Mouse (Mus musculus) olfactory bulb, adult 2 months (tissue): ENCODE measurements around the gene Mtg1.

Experiments
- CTCF ChIP-seq: fragments of 200-500 bp; IDR thresholded peaks from 2 replicates; pipeline ENCODE4 v1.5.1; 2012; ENCODE audit warnings: low read depth, mild to moderate bottlenecking, low read length, moderate library complexity; ENCODE audit not compliant: insufficient read depth
- POLR2A ChIP-seq: fragments of 200-500 bp; IDR thresholded peaks from 2 replicates; pipeline ENCODE4 v1.6.1; 2012; ENCODE audit warnings: mild to moderate bottlenecking, low read depth, low read length, moderate library complexity; ENCODE audit not compliant: insufficient read depth

DNA sequence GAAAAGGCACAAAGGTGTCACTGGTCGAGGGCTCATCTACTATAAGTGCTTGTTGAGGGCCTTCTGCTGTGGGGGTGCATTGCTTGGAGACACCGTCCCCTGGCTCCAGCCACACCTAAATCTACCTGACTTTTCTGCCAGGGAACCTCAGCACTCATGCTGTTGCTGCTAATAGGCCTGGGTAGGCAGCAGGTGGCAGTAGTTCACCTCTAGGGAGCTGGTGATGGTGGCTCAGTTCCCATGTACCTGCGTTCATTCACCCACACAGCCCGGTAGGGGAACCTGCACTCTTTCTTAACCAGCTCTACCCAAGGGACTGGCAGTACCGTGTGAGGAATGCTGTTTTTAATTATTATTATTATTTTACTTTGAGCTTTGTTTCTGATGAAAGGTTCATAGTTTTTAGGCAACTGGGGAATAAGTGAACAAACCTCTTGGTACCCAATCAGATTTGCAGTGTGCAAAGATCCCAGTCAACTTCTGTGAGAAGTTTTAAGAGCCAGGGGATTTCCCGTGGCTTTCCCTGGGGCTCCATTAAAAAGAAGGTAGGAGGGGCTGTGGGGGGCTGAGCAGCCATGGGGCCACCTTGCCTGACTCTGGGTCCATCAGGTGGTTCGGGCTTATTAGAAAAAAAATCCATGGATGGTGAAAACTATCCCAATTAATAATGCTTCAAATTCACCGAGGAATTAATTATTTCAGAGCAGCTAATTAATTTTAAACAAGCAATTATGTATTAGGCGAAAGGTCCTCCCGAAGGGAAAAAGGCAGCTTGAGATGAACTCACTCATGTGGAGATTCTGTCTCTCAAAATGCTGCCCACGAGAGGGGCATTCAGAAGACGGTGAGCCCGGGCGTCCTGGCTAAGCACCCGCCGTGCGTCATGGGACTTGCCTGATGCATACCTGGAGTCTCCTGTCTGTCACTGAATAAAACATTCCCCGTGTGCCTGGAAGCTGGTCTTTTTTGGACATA, 49.6 kb downstream of the Mtg1 start:
- TF ChIP-seq CTCF (no peak), POLR2A (no peak)
